Mouse (Mus musculus) CH12.LX (cell line): ENCODE data around the gene Spin1. TPM values are rescaled to one million over a fixed set of nuclear protein-coding genes. Genes with fewer than 3 reads are reported as not detected.

ENCODE experiments used
- DNase-seq: peaks from one replicate; pipeline ENCODE4 v3.0.0-alpha.2; 2013; ENCODE audit errors: extremely low read depth
- H3K27ac ChIP-seq: 2 replicates; pipeline ENCODE4 v1.5.1; 2012; ENCODE audit warnings: low read depth, mild to moderate bottlenecking, control low read depth, moderate library complexity; ENCODE audit not compliant: insufficient read depth
- H3K27me3 ChIP-seq: replicated peaks from 2 replicates; pipeline ENCODE3; 2012; ENCODE audit warnings: inconsistent platforms
- H3K36me3 ChIP-seq, 2 experiments: replicated peaks in 1 of 2; 2 replicates each; pipeline versions ENCODE3 to v1.6.1; 2012; ENCODE audit warnings: inconsistent platforms in 1 of 2, low read length in 1 of 2, mild to moderate bottlenecking in 1 of 2, mixed read lengths in 1 of 2, moderate library complexity in 1 of 2; ENCODE audit not compliant: control insufficient read depth in 1 of 2, insufficient read depth in 1 of 2
- H3K4me1 ChIP-seq, 2 experiments: 2 replicates each; pipeline ENCODE4 v1.6.1; 2012; ENCODE audit warnings: inconsistent platforms in 1 of 2, moderate library complexity in 1 of 2; ENCODE audit not compliant: insufficient read depth in 2 of 2, control insufficient read depth in 1 of 2
- H3K4me2 ChIP-seq: 2 replicates; pipeline ENCODE4 v1.6.1; 2012; ENCODE audit warnings: low read depth, mild to moderate bottlenecking, control low read depth; ENCODE audit not compliant: poor library complexity, insufficient read depth, severe bottlenecking
- H3K4me3 ChIP-seq, 3 experiments: fragments of 150-350 bp in 1 of 3; sonication (generic) in 1 of 3; replicated peaks in 1 of 3; 2 replicates each; pipeline versions ENCODE3 to v1.5.1; 2011 to 2012; ENCODE audit warnings: low read depth in 2 of 3, low read length in 2 of 3, mild to moderate bottlenecking in 2 of 3, moderate library complexity in 2 of 3, control low read depth in 1 of 3, improper control_type of control experiment in 1 of 3, inconsistent platforms in 1 of 3, mixed read lengths in 1 of 3; ENCODE audit not compliant: poor library complexity in 1 of 3
- H3K79me2 ChIP-seq: replicated peaks from 2 replicates; pipeline ENCODE4 v1.6.1; 2012; ENCODE audit warnings: mild to moderate bottlenecking, moderate library complexity; ENCODE audit not compliant: control insufficient read depth, poor library complexity, insufficient read depth, severe bottlenecking; ENCODE audit errors: extremely low read depth
- H3K9ac ChIP-seq: 2 replicates; pipeline ENCODE4 v1.6.1; 2012; ENCODE audit warnings: low read depth, mild to moderate bottlenecking, control low read depth, moderate library complexity; ENCODE audit not compliant: insufficient read depth
- H3K9me3 ChIP-seq: replicated peaks from 2 replicates; pipeline ENCODE3; 2012; ENCODE audit warnings: low read length, inconsistent platforms, mixed read lengths
- CHD1 ChIP-seq: IDR thresholded peaks from 2 replicates; pipeline ENCODE4 v1.6.1; 2012; ENCODE audit warnings: low read depth, low read length, improper control_type of control experiment, inconsistent platforms
- E2F4 ChIP-seq: IDR thresholded peaks from 2 replicates; pipeline ENCODE4 v1.6.1; 2011; ENCODE audit warnings: low read depth, low read length, improper control_type of control experiment; ENCODE audit not compliant: insufficient replicate concordance
- ELF1 ChIP-seq: IDR thresholded peaks from 2 replicates; pipeline ENCODE4 v1.6.1; 2014; ENCODE audit warnings: low read depth, mild to moderate bottlenecking, inconsistent platforms, low read length, improper control_type of control experiment
- ETS1 ChIP-seq: conservative IDR thresholded peaks from 2 replicates; pipeline ENCODE4 v1.6.1; 2012; ENCODE audit warnings: low read depth, mild to moderate bottlenecking, inconsistent platforms, low read length, improper control_type of control experiment, moderate library complexity
- GABPA ChIP-seq: IDR thresholded peaks from 2 replicates; pipeline ENCODE4 v1.6.1; 2012; ENCODE audit warnings: low read depth, low read length, improper control_type of control experiment, inconsistent platforms; ENCODE audit not compliant: insufficient replicate concordance
- HCFC1 ChIP-seq: IDR thresholded peaks from 2 replicates; pipeline ENCODE4 v1.6.1; 2012; ENCODE audit warnings: low read depth, mild to moderate bottlenecking, inconsistent platforms, low read length, improper control_type of control experiment
- IRF4 ChIP-seq: IDR thresholded peaks from 2 replicates; pipeline ENCODE4 v1.6.1; 2014; ENCODE audit warnings: low read depth, mild to moderate bottlenecking, inconsistent platforms, low read length, improper control_type of control experiment
- KAT2A ChIP-seq: IDR thresholded peaks from 2 replicates; pipeline ENCODE4 v1.6.1; 2012; ENCODE audit warnings: low read length, improper control_type of control experiment, inconsistent platforms; ENCODE audit not compliant: insufficient replicate concordance
- MAX ChIP-seq: IDR thresholded peaks from 2 replicates; pipeline ENCODE4 v1.6.1; 2011; ENCODE audit warnings: low read length, improper control_type of control experiment
- MEF2A ChIP-seq: IDR thresholded peaks from 2 replicates; pipeline ENCODE4 v1.6.1; 2014; ENCODE audit warnings: low read depth, mild to moderate bottlenecking, inconsistent platforms, low read length, improper control_type of control experiment, borderline replicate concordance
- MYC ChIP-seq: IDR thresholded peaks from 2 replicates; pipeline ENCODE4 v1.6.1; 2011; ENCODE audit warnings: low read depth, mild to moderate bottlenecking, improper control_type of control experiment, low read length
- NELFE ChIP-seq: IDR thresholded peaks from 2 replicates; pipeline ENCODE4 v1.6.1; 2011; ENCODE audit warnings: low read depth, low read length, improper control_type of control experiment
- PAX5 ChIP-seq: IDR thresholded peaks from 2 replicates; pipeline ENCODE4 v1.6.1; 2012; ENCODE audit warnings: low read length, inconsistent platforms, mixed read lengths
- POLR2A ChIP-seq: IDR thresholded peaks from 2 replicates; pipeline ENCODE4 v1.6.1; 2011; ENCODE audit warnings: low read depth, mild to moderate bottlenecking, improper control_type of control experiment, low read length
- RCOR1 ChIP-seq: conservative IDR thresholded peaks from 2 replicates; pipeline ENCODE4 v1.6.1; 2012; ENCODE audit warnings: low read depth, mild to moderate bottlenecking, inconsistent platforms, low read length, improper control_type of control experiment
- SIN3A ChIP-seq: IDR thresholded peaks from 2 replicates; pipeline ENCODE4 v1.6.1; 2012; ENCODE audit warnings: low read length, improper control_type of control experiment, inconsistent platforms
- SMC3 ChIP-seq: IDR thresholded peaks from 2 replicates; pipeline ENCODE4 v1.6.1; 2011; ENCODE audit warnings: low read depth, low read length, improper control_type of control experiment
- TBP ChIP-seq: conservative IDR thresholded peaks from 2 replicates; pipeline ENCODE4 v1.6.1; 2011; ENCODE audit warnings: low read depth, low read length, improper control_type of control experiment
- UBTF ChIP-seq: IDR thresholded peaks from 2 replicates; pipeline ENCODE4 v1.6.1; 2012; ENCODE audit warnings: low read depth, mild to moderate bottlenecking, inconsistent platforms, low read length, improper control_type of control experiment, moderate library complexity
- ZMIZ1 ChIP-seq: IDR thresholded peaks from 2 replicates; pipeline ENCODE4 v1.6.1; 2012; ENCODE audit warnings: low read depth, mild to moderate bottlenecking, inconsistent platforms, low read length, improper control_type of control experiment
- ZNF384 ChIP-seq: IDR thresholded peaks from 2 replicates; pipeline ENCODE4 v1.6.1; 2012; ENCODE audit warnings: low read depth, low read length, improper control_type of control experiment, inconsistent platforms
- dilution Hi-C: fragments of 300-500 bp; cut with MboI; formaldehyde crosslinking; loops from 2 replicates; pipeline ENCODE4 v1.14.3; 2020; ENCODE audit warnings: low sequenced_read_pairs; ENCODE audit not compliant: extremely low pct_unique_long_range_greater_than_20kb, extremely low pct_ligation_motif_present
- in situ Hi-C: fragments of 300-500 bp; cut with MboI; formaldehyde crosslinking; loops from 3 replicates; pipeline ENCODE4 v1.14.3; 2019; ENCODE audit warnings: low sequenced_read_pairs, low pct_ligation_motif_present, low pct_unique_long_range_greater_than_20kb, mixed read lengths
- polyA plus RNA-seq: library from polyadenylated mRNA; unstranded; fragments of >175 nt; gene quantifications from 2 replicates; pipeline ENCODE4 v1.2.1, GENCODE M21; 2012; ENCODE audit warnings: low read depth; ENCODE audit not compliant: insufficient read length
- total RNA-seq, 2 experiments: library from RNA; depleted of rRNA; stranded (reverse); fragments of 300-350 nt in 1 of 2; fragments of >200 nt in 1 of 2; gene quantifications; 2 replicates each; pipeline ENCODE4 v1.2.3; 2012 to 2014

Gene Spin1
- total and polyA plus RNA-seq, 3 experiments: 15.2 to 37.8 (median 25.4) TPM

GRCm38 (mm10) chr13:51094323-51095195 lies 6.1 kb upstream of the Spin1 start:
- Histone ChIP-seq H3K4me3 (no peak overlapping the region), H3K4me2 (no peak overlapping the region), H3K36me3 (no peaks in the 10 kb centered on the region), H3K4me1 (peaks cover 0 to 20% of the 10 kb centered on the region in 2 experiments; a peak in 1 of 4 replicates), H3K27me3 (no peaks in the 10 kb centered on the region)
- DNase-seq: no peak
- in situ Hi-C loops: no loop called here
- dilution Hi-C loops: no loop called here
- TF ChIP-seq IRF4 (no peak), TBP (no peak), CHD1 (no peak), POLR2A (no peak), MEF2A (no peak), HCFC1 (no peak), RCOR1 (no peak), PAX5 (no peak), ETS1 (no peak), KAT2A (no peak), E2F4 (no peak)
- TF ChIP-seq, all 38 proteins: peak for 0
- Histone ChIP-seq H3K79me2 (no peaks in the 10 kb centered on the region), H3K27ac (no peak overlapping the region), H3K9ac (no peak overlapping the region), H3K9me3 (no peaks in the 10 kb centered on the region)

DNA sequence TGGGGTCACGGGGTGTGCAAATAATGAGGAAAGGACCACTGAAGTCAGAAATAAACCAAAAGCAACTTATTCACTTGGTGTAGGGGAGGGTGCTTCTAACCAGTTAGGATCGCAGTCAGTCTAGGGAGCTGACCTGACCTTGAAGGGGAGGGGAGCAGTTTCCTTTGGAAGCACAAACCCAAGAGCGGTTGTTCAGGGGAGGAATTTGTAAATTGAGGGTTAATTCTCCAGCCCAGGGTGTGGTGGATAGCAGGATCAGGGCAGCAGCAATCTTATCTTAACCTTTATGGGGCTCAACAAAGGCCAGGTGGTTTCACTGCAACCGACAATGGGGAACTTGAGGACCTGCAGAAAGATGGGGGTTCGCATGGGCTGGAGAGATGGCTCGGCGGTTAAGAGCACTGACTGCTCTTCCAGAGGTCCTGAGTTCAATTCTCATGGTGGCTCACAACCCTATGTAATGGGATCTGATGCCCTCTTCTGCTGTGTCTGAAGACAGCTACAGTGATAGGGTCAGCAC lies 5.4 kb upstream of the Spin1 start:
- no peak for TF ChIP-seq SMC3
- no peak for TF ChIP-seq ZNF384
- TF ChIP-seq ELF1: no peak
- TF ChIP-seq NELFE: no peak
- no peak for TF ChIP-seq MYC
- TF ChIP-seq HCFC1: no peak
- TF ChIP-seq E2F4: no peak
- no peak for TF ChIP-seq ETS1
- TF ChIP-seq GABPA: no peak
- TF ChIP-seq SIN3A: no peak
- TF ChIP-seq UBTF: no peak
- TF ChIP-seq MAX: no peak
- no peak for TF ChIP-seq TBP
- no peak for TF ChIP-seq ZMIZ1
- no peak overlapping the region for H3K4me3 ChIP-seq
- in situ Hi-C loops (no loop called here), dilution Hi-C loops (no loop called here)
- H3K36me3 ChIP-seq: no peaks in the 10 kb centered on the region
- H3K27me3 ChIP-seq: peaks cover 2% of the 10 kb centered on the region
- H3K27ac ChIP-seq: no peak overlapping the region
- H3K4me2 ChIP-seq: no peak overlapping the region
- peaks cover 0 to 27% of the 10 kb centered on the region in 2 experiments; a peak in 2 of 4 replicates for H3K4me1 ChIP-seq
- no peak for DNase-seq
- H3K9me3 ChIP-seq: no peaks in the 10 kb centered on the region
- H3K79me2 ChIP-seq: no peaks in the 10 kb centered on the region
- H3K9ac ChIP-seq: no peak overlapping the region
